Mouse (Mus musculus) layer of hippocampus, adult 18-20 months (tissue): ENCODE measurements at regions not wholly inside any gene's neighbourhood (a gene's known extent, or its start where the extent isn't known, plus 50 kb on each side); places are given as distances from the start of the nearest gene placed in this dataset.
"Not testable (repeated sequence)": the region's sequence is repeated elsewhere in the genome, so short reads cannot be mapped to it uniquely, and the experiment has no call there.

ENCODE experiments used
- DNase-seq, 2 experiments: peaks; one replicate each; pipeline ENCODE4 v3.0.0; 2022; ENCODE audit warnings: low spot score in 2 of 2

GRCm38 (mm10) chr1:30751138-30751907 lies 122.4 kb downstream of the Phf3 start:
- DNase-seq, result peak in 1 of 2 experiments; percentile 17

DNA sequence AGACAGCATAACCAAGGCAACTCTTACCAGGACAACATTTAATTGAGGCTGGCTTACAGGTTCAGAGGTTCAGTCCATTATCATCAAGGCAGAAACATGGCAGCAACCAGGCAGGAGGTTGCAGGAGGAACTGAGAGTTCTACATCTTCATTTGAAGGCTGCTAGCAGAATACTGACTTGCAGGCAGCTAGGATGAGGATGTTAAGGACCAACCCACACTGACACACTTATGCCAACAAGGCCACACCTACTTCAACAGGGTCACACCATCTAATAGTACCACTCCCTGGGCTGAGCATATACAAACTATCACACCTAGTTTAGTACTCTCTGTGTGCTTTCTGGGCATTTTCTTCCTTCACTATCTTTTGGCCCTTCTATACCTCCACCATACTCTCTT lies 131.8 kb downstream of the Phf3 start:
- DNase-seq, result no peak

GRCm38 (mm10) chr1:30740831-30741230 lies 132.9 kb downstream of the Phf3 start:
- DNase-seq, result peak in 1 of 2 experiments; percentile 82

DNA sequence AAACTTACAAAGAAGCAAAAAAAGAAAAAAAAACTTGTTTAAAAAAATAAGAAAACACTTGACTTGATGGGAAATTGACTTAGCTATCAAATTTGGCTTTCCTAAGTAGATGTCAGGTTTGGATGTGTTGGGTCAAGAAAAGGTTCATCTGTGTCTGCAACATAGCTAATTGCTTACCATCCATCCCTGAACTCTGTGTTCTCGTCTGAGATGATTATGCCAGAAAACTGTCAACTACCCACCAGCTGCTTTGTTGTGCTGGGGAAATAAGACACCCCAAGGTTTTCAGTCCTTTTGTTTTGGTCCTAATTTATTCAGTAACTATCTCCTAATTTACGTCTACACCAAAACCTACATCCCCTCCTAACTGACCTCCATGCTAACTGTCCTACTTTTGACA lies 152.2 kb downstream of the Phf3 start:
- DNase-seq, result no peak

GRCm38 (mm10) chr1:30720829-30721228 lies 152.9 kb downstream of the Phf3 start:
- DNase-seq, result peak; percentile 42 to 83

- no peak for DNase-seq
These were observed 155.1 kb downstream of the Phf3 start for GRCm38 (mm10) chr1:30718578-30718977.

DNA sequence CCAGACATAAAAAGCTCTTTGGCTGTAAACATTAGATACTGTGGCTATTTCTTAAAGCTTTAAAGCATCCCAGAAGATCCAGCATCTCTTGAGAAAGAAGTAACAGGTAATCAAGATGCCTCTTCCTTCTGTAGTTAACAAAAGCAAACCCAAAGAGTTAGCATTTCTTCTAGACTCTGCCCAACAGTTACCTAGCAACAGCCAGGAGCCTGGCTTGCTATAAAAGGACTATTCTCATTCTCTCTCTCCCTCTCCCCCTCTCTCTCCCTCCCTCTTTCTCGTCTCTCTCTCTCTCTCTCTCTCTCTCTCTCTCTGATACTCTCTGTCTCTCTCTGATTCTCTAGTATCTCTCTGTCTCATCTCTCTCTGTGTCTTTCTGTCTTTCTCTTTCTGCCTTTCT lies 157.4 kb downstream of the Phf3 start:
- DNase-seq, result peak in 1 of 2 experiments; percentile 47

DNA sequence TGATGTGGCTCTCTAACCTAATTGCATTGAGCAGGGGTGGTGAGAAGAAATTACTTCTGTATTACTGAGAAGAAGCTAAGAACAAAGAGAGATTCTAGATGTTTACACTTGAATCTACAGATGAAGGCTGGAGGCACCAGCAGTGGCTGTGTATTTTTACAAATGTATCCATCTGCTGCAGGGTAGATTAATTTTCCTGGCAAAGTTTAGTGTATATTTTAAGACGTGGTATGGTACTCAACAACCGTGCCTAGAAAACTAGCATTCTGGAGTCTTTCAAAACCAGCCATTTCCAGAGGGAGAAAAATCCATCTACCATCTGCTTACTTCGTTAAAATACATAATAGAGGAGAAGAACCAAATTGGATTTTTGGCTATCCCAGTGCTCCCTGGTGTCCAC lies 172.6 kb downstream of the Phf3 start:
- DNase-seq, result peak in 1 of 2 experiments; percentile 75

GRCm38 (mm10) chr1:30700399-30701081 lies 173.2 kb downstream of the Phf3 start:
- peak; percentile 40 to 78 for DNase-seq

DNA sequence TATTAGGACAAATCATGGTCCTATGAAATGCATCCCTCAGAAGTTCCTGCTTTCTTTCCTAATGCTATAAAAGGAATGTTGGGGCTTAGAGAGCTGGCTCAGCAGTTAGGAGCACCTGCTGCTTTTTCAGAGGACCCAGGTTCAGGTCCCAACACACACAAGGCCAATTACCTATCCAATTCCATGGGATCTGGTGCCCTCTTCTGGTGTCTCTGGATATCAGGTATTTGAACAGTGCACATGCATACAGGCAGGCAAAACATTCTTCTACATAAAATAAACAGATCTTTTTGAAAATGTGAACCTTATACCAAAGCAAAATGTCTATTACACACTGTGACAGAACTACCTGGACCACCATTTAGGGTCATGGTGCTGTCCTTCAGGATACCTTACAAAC lies 177.4 kb downstream of the Phf3 start:
- DNase-seq, result no peak

DNA sequence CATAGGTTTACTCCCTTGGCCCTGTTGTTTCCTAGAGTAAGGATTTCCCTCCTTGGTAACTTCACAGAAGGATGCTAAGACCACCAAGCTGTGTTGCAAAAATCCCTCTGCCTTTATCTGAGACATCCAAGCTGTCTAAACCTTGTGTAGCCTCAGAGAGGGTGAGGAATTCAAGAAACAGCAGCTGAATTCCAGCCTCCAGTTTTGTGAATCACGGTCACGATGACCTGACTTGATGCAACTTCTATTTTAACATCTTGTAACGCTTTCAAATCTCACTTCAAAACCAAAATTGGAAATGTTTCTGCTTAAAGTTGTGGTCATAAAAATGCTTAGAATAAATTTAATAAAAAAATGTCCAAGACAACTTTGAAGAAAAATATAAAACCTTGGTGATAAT lies 188.4 kb downstream of the Phf3 start:
- DNase-seq, result no peak

DNA sequence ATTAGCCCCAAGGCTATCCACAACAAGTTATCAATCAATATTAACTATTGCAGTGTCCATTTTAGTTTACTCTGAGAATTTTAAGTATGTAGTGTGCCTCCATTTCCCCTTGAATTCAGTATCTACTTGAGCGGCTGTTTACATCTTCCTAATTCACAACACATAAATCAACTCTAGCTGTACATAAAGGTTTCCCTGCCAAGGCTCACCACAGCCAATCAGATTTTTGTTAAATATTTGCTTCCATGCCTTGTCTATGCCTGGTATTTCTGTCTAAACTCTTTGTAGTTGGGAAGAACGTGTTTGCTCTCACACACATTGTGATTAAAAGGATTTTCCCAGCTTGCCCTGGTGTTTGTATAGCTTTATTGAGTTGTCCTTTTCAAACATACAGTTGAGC lies 189.8 kb downstream of the Phf3 start:
- no peak for DNase-seq

DNA sequence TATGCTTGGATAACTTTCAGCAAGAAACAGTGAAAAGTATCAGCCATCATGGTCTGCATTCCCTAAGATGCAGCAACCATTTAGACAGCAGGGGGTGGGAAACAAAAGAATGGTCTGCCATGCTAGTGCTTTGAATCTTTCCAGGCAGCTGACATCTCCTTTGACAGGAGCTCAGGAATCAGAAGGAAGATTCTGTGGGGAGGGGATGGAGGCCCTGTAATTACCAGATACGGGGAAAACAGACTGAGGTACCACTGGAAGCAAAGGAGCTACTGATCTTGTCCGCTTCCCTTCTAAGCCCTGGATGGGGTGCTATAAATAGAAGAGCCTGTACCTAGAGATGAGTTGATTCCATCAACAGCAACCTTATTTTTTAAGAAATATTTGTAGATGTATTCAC lies 233.9 kb downstream of the Phf3 start:
- DNase-seq, result no peak

- DNase-seq, result no peak
These were observed 241.0 kb downstream of the Phf3 start for GRCm38 (mm10) chr1:30632760-30633159.

GRCm38 (mm10) chr1:30627796-30628195 lies 245.9 kb downstream of the Phf3 start:
- not testable (repeated sequence) for DNase-seq

- peak in 1 of 2 experiments; percentile 31 for DNase-seq
These were observed 278.5 kb downstream of the Phf3 start for GRCm38 (mm10) chr1:30595122-30595730.

GRCm38 (mm10) chr1:30594036-30594435 lies 279.7 kb downstream of the Phf3 start:
- DNase-seq, result no peak

GRCm38 (mm10) chr1:30590721-30591120 lies 283.0 kb downstream of the Phf3 start:
- peak; percentile 22 to 53 for DNase-seq

- DNase-seq, result peak in 1 of 2 experiments; percentile 16
These were observed 284.8 kb downstream of the Phf3 start for GRCm38 (mm10) chr1:30588885-30589284.

DNA sequence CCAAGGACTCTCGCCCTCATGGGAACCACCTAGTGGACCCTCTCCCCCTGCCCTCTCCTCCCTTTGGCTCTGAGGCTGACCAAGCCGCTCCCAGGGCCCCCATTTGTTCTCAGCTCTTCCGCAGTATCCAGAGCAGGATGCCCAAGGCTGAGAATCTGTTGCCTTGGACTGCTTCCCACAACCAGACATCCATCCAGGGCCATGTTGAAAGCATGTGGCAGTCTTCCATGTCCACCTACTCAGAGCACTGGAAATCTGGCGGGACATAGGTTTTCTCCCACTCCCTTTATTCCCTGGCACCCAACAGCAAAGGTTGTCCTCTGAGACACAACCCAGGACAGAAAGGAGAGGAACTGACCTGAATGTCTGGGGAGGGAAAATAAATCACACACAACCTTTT lies 285.4 kb downstream of the Phf3 start:
- DNase-seq, result peak; percentile 64 to 88

- peak; percentile 26 to 73 for DNase-seq
These were observed 288.9 kb downstream of the Phf3 start for GRCm38 (mm10) chr1:30584806-30585205.

DNA sequence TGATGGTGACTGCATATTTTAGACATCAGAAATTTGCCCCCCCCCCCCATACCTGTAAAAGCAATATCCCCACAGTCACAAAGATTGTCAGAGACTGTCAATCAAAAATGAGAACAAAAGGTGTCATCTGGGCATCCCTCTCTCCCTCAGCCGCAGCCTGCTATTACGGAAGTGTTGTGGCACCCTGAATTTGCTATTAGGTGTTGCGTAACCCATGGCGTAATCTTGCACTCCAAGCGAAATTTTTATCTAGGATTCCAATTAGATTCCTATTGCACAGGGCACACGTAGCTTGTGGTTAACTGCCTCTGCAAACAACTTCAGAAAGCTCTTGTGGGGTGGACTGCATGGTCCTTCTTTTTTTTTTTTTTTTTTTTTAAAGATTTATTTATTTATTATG lies 289.9 kb downstream of the Phf3 start:
- DNase-seq, result no peak
